ENCODE assay signal across 25 mouse cellular contexts in the genomic region with DNA sequence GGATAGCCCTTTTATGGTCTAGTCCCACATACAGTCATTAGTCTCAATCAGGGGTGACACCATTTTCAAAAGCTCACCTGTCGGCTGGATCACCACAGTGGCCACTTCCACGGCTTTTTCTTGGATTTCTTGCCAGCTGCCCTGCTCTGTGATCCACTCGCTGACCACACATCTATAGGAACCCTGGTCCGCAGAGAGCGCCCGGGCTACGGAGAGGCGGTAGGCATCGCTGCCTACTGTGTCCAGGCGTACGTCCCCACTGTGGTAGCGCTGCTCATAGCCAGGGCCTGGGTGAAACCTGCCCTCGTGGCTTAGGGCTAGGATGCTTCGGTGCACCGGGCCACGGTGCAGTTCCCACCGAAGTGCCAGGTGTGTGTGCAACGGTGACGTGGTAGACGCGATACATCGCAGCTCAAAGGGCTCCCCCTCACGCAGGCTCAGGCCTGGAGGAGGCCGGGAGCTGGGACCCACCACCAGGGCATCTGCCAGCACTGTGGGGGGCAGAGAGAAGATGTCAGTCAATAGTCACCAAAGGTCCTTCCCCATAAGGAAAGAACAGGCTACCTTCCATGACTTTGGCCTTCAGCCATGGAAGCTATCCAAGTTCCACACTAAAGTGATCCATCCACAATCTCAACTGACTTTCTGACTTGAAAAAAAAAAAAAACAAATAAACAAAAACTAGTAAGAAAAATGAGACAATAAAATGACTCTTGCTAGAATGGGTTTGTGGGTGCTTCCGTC. TPM values are rescaled to one million over a fixed set of nuclear protein-coding genes. Genes with fewer than 3 reads are reported as not detected.
DNase-seq lines count a peak whose midpoint lies in the region; ATAC-seq lines count a peak whose summit lies in the region.
"Had no signal": no experiment of that assay in that cellular context is flagged by ENCODE, and none has a peak within 500 bp of the region (broad histone marks: within the 10 kb centered on the region; RNA-seq: fewer than 3 reads in every experiment).

No protein-coding gene starts in this region.

- peaks cover 15% of the 10 kb centered on the region for H3K4me1 ChIP-seq in heart, embryonic 11.5 days (ENCODE audit: control insufficient read depth, insufficient read depth, low read length)

- no peak overlapping the region for H3K9ac ChIP-seq in heart, embryonic 11.5 days (ENCODE audit: low read depth, low read length)
- H3K9ac ChIP-seq: hindbrain, embryonic 14.5 days; neural tube, embryonic 13.5 days had no signal

- 90% methylated on average over 25 of the region's 25 CpGs for WGBS in heart, embryonic 11.5 days (ENCODE audit: insufficient replicate concordance)

- H3K4me2 ChIP-seq in heart, embryonic 11.5 days, result no peak overlapping the region
- H3K4me2 ChIP-seq: hindbrain, embryonic 14.5 days; neural tube, embryonic 13.5 days had no signal

- peaks cover 5% of the 10 kb centered on the region for H3K36me3 ChIP-seq in heart, embryonic 11.5 days (ENCODE audit: control insufficient read depth, insufficient read depth, low read length)

- H3K4me3 ChIP-seq in heart, embryonic 11.5 days (ENCODE audit: low read depth, low read length), result no peak overlapping the region
- H3K4me3 ChIP-seq: forebrain, embryonic 10.5 days; myocyte; neural tube, embryonic 13.5 days had no signal

- no peaks in the 10 kb centered on the region for H3K27me3 ChIP-seq in heart, embryonic 11.5 days (ENCODE audit: control insufficient read depth, insufficient read depth, low read length)
- H3K27me3 ChIP-seq: neural tube, embryonic 13.5 days had no signal

- no peak overlapping the region for H3K27ac ChIP-seq in heart, embryonic 11.5 days (ENCODE audit: low read depth, low read length)
- H3K27ac ChIP-seq: forebrain, embryonic 10.5 days; hindbrain, embryonic 14.5 days; neural tube, embryonic 13.5 days had no signal

- no peaks in the 10 kb centered on the region for H3K9me3 ChIP-seq in heart, embryonic 11.5 days (replicated peaks; ENCODE audit: control insufficient read depth, low read length)
- H3K9me3 ChIP-seq: forebrain, embryonic 10.5 days; neural tube, embryonic 13.5 days had no signal

- peak; percentile 47 for DNase-seq in heart, adult 18-20 months
- peak; percentile 29 to 44 for DNase-seq in kidney, postnatal 36 days
- DNase-seq in kidney, adult 11 months, result no peak
- DNase-seq in urinary bladder, postnatal 14 days (ENCODE audit: low spot score), result peak; percentile 42
- DNase-seq in urinary bladder, postnatal 36 days (ENCODE audit: low spot score in 2 of 2), result no peak
- peak; percentile 20 to 32 for DNase-seq in cerebellum, postnatal 36 days
- no peak for DNase-seq in layer of hippocampus, postnatal 14 days (ENCODE audit: low spot score in 2 of 2)
- DNase-seq: adrenal gland, adult 2 months; gastrocnemius, postnatal 10 days; retina, postnatal 1 day; right cerebral cortex, postnatal 25 days had no signal

- ATAC-seq in heart, embryonic 11.5 days (replicated peaks; ENCODE audit: insufficient number of reproducible peaks, low FRiP score, low TSS enrichment), result no peak
- ATAC-seq: forebrain, embryonic 16.5 days; inflammation-experienced regulatory T-cells, adult 6 months; midbrain, embryonic 16.5 days had no signal

RNA-seq across cellular contexts. Expression of a gene that starts 32.9 kb away (rescaled TPM):
- total RNA-seq in heart, adult 18-20 months (2021), result 10 to 100 TPM; 19.8 to 21.3 TPM
- 7.4 and 8.3 TPM in 2 replicates for polyA plus RNA-seq in heart, embryonic 11.5 days (2014; fragmentation: Nextera tagmentation; extraction: Ambion mirVana)
- total RNA-seq in layer of hippocampus, postnatal 14 days (2021), result 10 to 100 TPM; 18.4 to 21.3 TPM
- total RNA-seq: common myeloid progenitor, adult 5-6 weeks; granulocyte monocyte progenitor cell, adult 5-6 weeks; megakaryocyte-erythroid progenitor cell, adult 5-6 weeks; MEL had no signal

RNA-seq across cellular contexts. Expression of a gene that starts 47.8 kb away (rescaled TPM):
- under 1 TPM; 0.10 to 0.15 TPM for total RNA-seq in heart, adult 18-20 months (2021)
- 0.26 and 0.45 TPM in 2 replicates for polyA plus RNA-seq in heart, embryonic 11.5 days (2014; fragmentation: Nextera tagmentation; extraction: Ambion mirVana)
- total RNA-seq in layer of hippocampus, postnatal 14 days (2021), result under 1 TPM; 0.32 to 0.52 TPM
- total RNA-seq: common myeloid progenitor, adult 5-6 weeks; liver, adult 2 months; megakaryocyte-erythroid progenitor cell, adult 5-6 weeks; MEL had no signal
- polyA plus RNA-seq: forebrain, embryonic 10.5 days; forebrain, embryonic 16.5 days; midbrain, embryonic 16.5 days; myocyte; testis, adult 2 months had no signal

Comparison
In these comparisons a context has a peak if more than half of its experiments do, and no peak if none do; other contexts are left out.
1. DNase-seq: peak in heart, adult 18-20 months (2 of 2), kidney, postnatal 36 days (2 of 2), urinary bladder, postnatal 14 days (single experiment) and cerebellum, postnatal 36 days (2 of 2); none in kidney, adult 11 months (single experiment), urinary bladder, postnatal 36 days (0 of 2) and layer of hippocampus, postnatal 14 days (0 of 2).